Mouse (Mus musculus) heart, embryonic 14.5 days (tissue): Measurements from ENCODE around the gene Snapc3. TPM values are rescaled to one million over a fixed set of nuclear protein-coding genes. Genes with fewer than 3 reads are reported as not detected.

ENCODE experiments used
- ATAC-seq: fragments of 200-750 bp; cut with Nextera tagmentation; 2 replicates; pipeline ENCODE4 v1.8.0; 2017; ENCODE audit warnings: low read depth, moderate TSS enrichment; ENCODE audit not compliant: insufficient number of reproducible peaks, insufficient read depth, low FRiP score
- H3K27ac ChIP-seq, 2 experiments: fragments of 200-500 bp in 1 of 2; fragments of 300-500 bp in 1 of 2; sonication (generic) in 1 of 2; replicated peaks in 1 of 2; 2 replicates each; pipeline ENCODE4 v1.5.1; 2012 to 2014; ENCODE audit warnings: low read depth in 2 of 2, low read length in 2 of 2, control low read depth in 1 of 2, mild to moderate bottlenecking in 1 of 2, mixed read lengths in 1 of 2; ENCODE audit not compliant: control insufficient read depth in 1 of 2, insufficient read depth in 1 of 2
- H3K27me3 ChIP-seq: fragments of 300-500 bp; sonication (generic); 2 replicates; pipeline ENCODE4 v1.6.1; 2014; ENCODE audit warnings: mild to moderate bottlenecking, low read length, control low read depth; ENCODE audit not compliant: control insufficient read depth, insufficient read depth
- H3K36me3 ChIP-seq: fragments of 300-500 bp; sonication (generic); 2 replicates; pipeline ENCODE4 v1.6.1; 2014; ENCODE audit warnings: mild to moderate bottlenecking, control low read depth, low read length, mixed read lengths; ENCODE audit not compliant: control insufficient read depth, insufficient read depth
- H3K4me1 ChIP-seq, 2 experiments: fragments of 200-500 bp in 1 of 2; fragments of 300-500 bp in 1 of 2; sonication (generic) in 1 of 2; 2 replicates each; pipeline ENCODE4 v1.6.1; 2012 to 2014; ENCODE audit warnings: low read length in 2 of 2, control low read depth in 1 of 2, mixed read lengths in 1 of 2; ENCODE audit not compliant: control insufficient read depth in 2 of 2, insufficient read depth in 2 of 2
- H3K4me2 ChIP-seq: fragments of 300-500 bp; sonication (generic); 2 replicates; pipeline ENCODE4 v1.6.1; 2014; ENCODE audit warnings: mild to moderate bottlenecking, low read length
- H3K4me3 ChIP-seq, 2 experiments: fragments of 200-500 bp in 1 of 2; fragments of 300-500 bp in 1 of 2; sonication (generic) in 1 of 2; 2 replicates each; pipeline ENCODE4 v1.5.1; 2012 to 2014; ENCODE audit warnings: low read length in 2 of 2, mild to moderate bottlenecking in 2 of 2, control low read depth in 1 of 2, low read depth in 1 of 2, moderate library complexity in 1 of 2; ENCODE audit not compliant: control insufficient read depth in 1 of 2, insufficient read depth in 1 of 2
- H3K9ac ChIP-seq: fragments of 300-500 bp; sonication (generic); 2 replicates; pipeline ENCODE4 v1.6.1; 2014; ENCODE audit warnings: mild to moderate bottlenecking, low read length
- H3K9me3 ChIP-seq: fragments of 300-500 bp; sonication (generic); 2 replicates; pipeline ENCODE4 v1.6.1; 2016; ENCODE audit warnings: low read length, control low read depth; ENCODE audit not compliant: control insufficient read depth
- WGBS: fragments of 180-500 bp; shearing (Covaris S2); extraction: QIAGEN DNeasy Blood & Tissue Kit; methylation state at CpG from one replicate; pipeline ENCODE4 v1.1.7; 2014; 5-methylcytosine and 5-hydroxymethylcytosine counted together
- polyA plus RNA-seq: library from polyadenylated mRNA; unstranded; fragments of >200 nt; fragmentation: Nextera tagmentation; extraction: Ambion mirVana; gene quantifications from 2 replicates; pipeline ENCODE4 v1.2.1, GENCODE M21; 2014

Gene Snapc3
- polyA plus RNA-seq, 1 experiment from 2014 or later: 33.7 TPM

GRCm38 (mm10) chr4:83467615-83468014, 50.1 kb downstream of the Snapc3 start:
- H3K9me3 ChIP-seq: no peaks in the 10 kb centered on the region
- H3K36me3 ChIP-seq: peaks cover 93% of the 10 kb centered on the region
- H3K27me3 ChIP-seq: no peaks in the 10 kb centered on the region
- H3K4me1 ChIP-seq: peaks cover 2 to 5% of the 10 kb centered on the region in 2 experiments; a peak in 1 of 4 replicates
- H3K27ac ChIP-seq: no peak overlapping the region
- H3K4me2 ChIP-seq: no peak overlapping the region
- ATAC-seq: no peak
- 81% methylated on average over 7 of the region's 7 CpGs for WGBS
- H3K4me3 ChIP-seq: no peak overlapping the region
- no peak overlapping the region for H3K9ac ChIP-seq

GRCm38 (mm10) chr4:83468208-83468607, 50.7 kb downstream of the Snapc3 start:
- H3K27me3 ChIP-seq: no peaks in the 10 kb centered on the region
- ATAC-seq: no peak
- H3K27ac ChIP-seq: no peak overlapping the region
- H3K36me3 ChIP-seq: peaks cover 93% of the 10 kb centered on the region
- no peaks in the 10 kb centered on the region for H3K9me3 ChIP-seq
- no peak overlapping the region for H3K4me3 ChIP-seq
- 54% methylated on average over 3 of the region's 3 CpGs for WGBS
- H3K4me2 ChIP-seq: no peak overlapping the region
- no peak overlapping the region for H3K9ac ChIP-seq
- H3K4me1 ChIP-seq: peaks cover 2 to 5% of the 10 kb centered on the region in 2 experiments; a peak in 1 of 4 replicates

GRCm38 (mm10) chr4:83485250-83485649, 67.7 kb downstream of the Snapc3 start:
- Histone ChIP-seq H3K4me1 (peaks cover 4 to 17% of the 10 kb centered on the region in 2 experiments), H3K27ac (peak overlapping the region in 1 of 2 experiments; percentile 97; a peak in 2 of 4 replicates), H3K36me3 (peaks cover 42% of the 10 kb centered on the region), H3K9me3 (no peaks in the 10 kb centered on the region), H3K4me3 (peak overlapping the region; percentile 95 to 96), H3K27me3 (no peaks in the 10 kb centered on the region), H3K9ac (peak overlapping the region; percentile 90), H3K4me2 (peak overlapping the region; percentile 75)
- 30% methylated on average over 12 of the region's 12 CpGs for WGBS
- ATAC-seq: no peak

- H3K27me3 ChIP-seq: no peaks in the 10 kb centered on the region
- peak overlapping the region; percentile 90 for H3K9ac ChIP-seq
- H3K27ac ChIP-seq: peak overlapping the region; percentile 97 to 99
- H3K9me3 ChIP-seq: no peaks in the 10 kb centered on the region
- peak overlapping the region; percentile 75 for H3K4me2 ChIP-seq
- WGBS: under 1% methylated on average over 34 of the region's 40 CpGs
- ATAC-seq: peak; percentile 85
- peak overlapping the region; percentile 95 to 96 for H3K4me3 ChIP-seq
- H3K36me3 ChIP-seq: peaks cover 37% of the 10 kb centered on the region
- H3K4me1 ChIP-seq: peaks cover 4 to 17% of the 10 kb centered on the region in 2 experiments
These were observed 68.2 kb downstream of the Snapc3 start for GRCm38 (mm10) chr4:83485735-83486116.

- Histone ChIP-seq H3K9me3 (no peaks in the 10 kb centered on the region), H3K4me3 (peak within 1 kb of the TSS; percentile 95 to 96), H3K4me2 (peak within 1 kb of the TSS; percentile 75), H3K27ac (peak within 1 kb of the TSS; percentile 97 to 99), H3K4me1 (peaks cover 4 to 17% of the 10 kb centered on the region in 2 experiments), H3K36me3 (peaks cover 31% of the 10 kb centered on the region), H3K27me3 (no peaks in the 10 kb centered on the region), H3K9ac (peak within 1 kb of the TSS; percentile 90)
- WGBS: under 1% methylated on average over 70 of the region's 86 CpGs
- peak; percentile 84 for ATAC-seq
These were observed 68.8 kb downstream of the Snapc3 start, which contains the start of gene Psip1 for GRCm38 (mm10) chr4:83486117-83486901. Gene Psip1 (minus strand): TSS chr4:83486459.

- H3K27ac ChIP-seq: no peak overlapping the region
- peaks cover 2 to 14% of the 10 kb centered on the region in 2 experiments for H3K4me1 ChIP-seq
- no peaks in the 10 kb centered on the region for H3K27me3 ChIP-seq
- H3K9ac ChIP-seq: no peak overlapping the region
- H3K4me3 ChIP-seq: no peak overlapping the region
- peaks cover 6% of the 10 kb centered on the region for H3K36me3 ChIP-seq
- H3K9me3 ChIP-seq: no peaks in the 10 kb centered on the region
- no peak overlapping the region for H3K4me2 ChIP-seq
- WGBS: 32% methylated on average over 5 of the region's 5 CpGs
- ATAC-seq: no peak
These were observed 71.6 kb downstream of the Snapc3 start for GRCm38 (mm10) chr4:83489121-83489520.

- Histone ChIP-seq H3K27me3 (no peaks in the 10 kb centered on the region), H3K4me2 (no peak overlapping the region), H3K27ac (no peak overlapping the region), H3K9ac (no peak overlapping the region), H3K4me3 (no peak overlapping the region), H3K4me1 (no peaks in the 10 kb centered on the region), H3K9me3 (no peaks in the 10 kb centered on the region), H3K36me3 (no peaks in the 10 kb centered on the region)
- no peak for ATAC-seq
- 97% methylated on average over 1 of the region's 1 CpGs for WGBS
These were observed 75.6 kb downstream of the Snapc3 start for GRCm38 (mm10) chr4:83493112-83493511.
